Mouse (Mus musculus) frontal cortex, postnatal 25 days (tissue): Measurements from ENCODE around the gene Anks1b.

Experiments
- DNase-seq, 2 experiments: peaks; one replicate each; pipeline ENCODE4 v3.0.0; 2022; ENCODE audit warnings: low spot score in 2 of 2

The Anks1b gene

GRCm38 (mm10) chr10:90808616-90809310, 935.5 kb downstream of the Anks1b start:
- no peak for DNase-seq

GRCm38 (mm10) chr10:90809911-90810590, 936.7 kb downstream of the Anks1b start:
- DNase-seq, result no peak

GRCm38 (mm10) chr10:90811446-90811845, 938.1 kb downstream of the Anks1b start:
- no peak for DNase-seq

- DNase-seq, result no peak
Measured at GRCm38 (mm10) chr10:90813326-90813725, 940.0 kb downstream of the Anks1b start.

- DNase-seq, result no peak
Measured at GRCm38 (mm10) chr10:90814412-90814811, 941.1 kb downstream of the Anks1b start.

GRCm38 (mm10) chr10:90818246-90818937, 945.1 kb downstream of the Anks1b start:
- no peak for DNase-seq

- DNase-seq, result no peak
Measured at GRCm38 (mm10) chr10:90823438-90823837, 950.1 kb downstream of the Anks1b start.

GRCm38 (mm10) chr10:90824692-90825091, 951.4 kb downstream of the Anks1b start:
- DNase-seq, result no peak

- no peak for DNase-seq
Measured at GRCm38 (mm10) chr10:90826939-90827338, 953.6 kb downstream of the Anks1b start.

- DNase-seq, result peak; percentile 41 to 52
Measured at GRCm38 (mm10) chr10:90828581-90829393, 955.5 kb downstream of the Anks1b start.

GRCm38 (mm10) chr10:90829394-90830267, 956.3 kb downstream of the Anks1b start:
- DNase-seq, result peak; percentile 31 to 47

- DNase-seq, result no peak
Measured at GRCm38 (mm10) chr10:90830268-90830585, 956.9 kb downstream of the Anks1b start.

- no peak for DNase-seq
Measured at GRCm38 (mm10) chr10:90830591-90831287, 957.4 kb downstream of the Anks1b start.

- DNase-seq, result no peak
Measured at GRCm38 (mm10) chr10:90831288-90831626, 957.9 kb downstream of the Anks1b start.

- no peak for DNase-seq
Measured at GRCm38 (mm10) chr10:90834306-90834705, 961.0 kb downstream of the Anks1b start.

GRCm38 (mm10) chr10:90835195-90835594, 961.9 kb downstream of the Anks1b start:
- no peak for DNase-seq

- no peak for DNase-seq
Measured at GRCm38 (mm10) chr10:90839611-90840335, 966.5 kb downstream of the Anks1b start.

GRCm38 (mm10) chr10:90842398-90842797, 969.1 kb downstream of the Anks1b start:
- DNase-seq, result no peak

GRCm38 (mm10) chr10:90851077-90851476, 977.8 kb downstream of the Anks1b start:
- DNase-seq, result no peak

GRCm38 (mm10) chr10:90851999-90852398, 978.7 kb downstream of the Anks1b start:
- DNase-seq, result no peak
